In genomic region chr11:54067318-54067995, GRCm38 (mm10) we compare ENCODE assay signal across 8 mouse cellular contexts. TPM values are rescaled to one million over a fixed set of nuclear protein-coding genes. Genes with fewer than 3 reads are reported as not detected.
A peak's percentile ranks its signal among the peaks of the same experiment; 100 is the strongest.
DNase-seq lines count a peak whose midpoint lies in the region; ATAC-seq and TF ChIP-seq lines count a peak whose summit lies in the region.

No protein-coding gene starts in this region.

- no peaks in the 10 kb centered on the region for H3K27me3 ChIP-seq in C2C12 (ENCODE audit: control insufficient read depth, insufficient read depth, insufficient read length)
- H3K27me3 ChIP-seq in heart, postnatal 0 days (ENCODE audit: control insufficient read depth, insufficient read depth, low read length): peaks cover 21% of the 10 kb centered on the region
- H3K27me3 ChIP-seq in liver, embryonic 13.5 days: peaks cover 72% of the 10 kb centered on the region
- H3K27me3 ChIP-seq in small intestine, adult 2 months (ENCODE audit: control insufficient read depth, insufficient read depth, low read length): peaks cover 8% of the 10 kb centered on the region; the same call in 1 of the 2 replicates

- no peak for TF ChIP-seq EP300 in heart, postnatal 0 days (IDR thresholded peaks at IDR 0.05; ENCODE audit: low read depth)

- 0 out of 2 replicates have a peak overlapping the region, but pooled peaks have one; percentile 31 for H3K27ac ChIP-seq in cortical plate, adult 2 months (ENCODE audit: insufficient read depth, low read length)
- H3K27ac ChIP-seq in heart, postnatal 0 days (ENCODE audit: low read depth): 0 out of 2 replicates have a peak overlapping the region, but pooled peaks have one; percentile 27
- no peak overlapping the region for H3K27ac ChIP-seq in liver, embryonic 13.5 days
- H3K27ac ChIP-seq in small intestine, adult 2 months (ENCODE audit: insufficient read depth, low read depth, low read length): no peak overlapping the region

- no peaks in the 10 kb centered on the region for H3K4me1 ChIP-seq in cortical plate, adult 2 months (ENCODE audit: control insufficient read depth, insufficient read depth, low read length)
- H3K4me1 ChIP-seq in heart, postnatal 0 days (ENCODE audit: control insufficient read depth, insufficient read depth): peaks cover 39% of the 10 kb centered on the region
- peaks cover 11% of the 10 kb centered on the region for H3K4me1 ChIP-seq in liver, embryonic 13.5 days (replicated peaks)
- H3K4me1 ChIP-seq in small intestine, adult 2 months (ENCODE audit: control insufficient read depth, insufficient read depth, insufficient read length, low read length): peaks cover 9% of the 10 kb centered on the region

- no peak overlapping the region for H3K9ac ChIP-seq in heart, postnatal 0 days (replicated peaks; ENCODE audit: low read depth, low read length)
- H3K9ac ChIP-seq in liver, embryonic 13.5 days: no peak overlapping the region

- H3K36me3 ChIP-seq in C2C12 (ENCODE audit: control insufficient read depth, insufficient read depth): no peaks in the 10 kb centered on the region
- no peaks in the 10 kb centered on the region for H3K36me3 ChIP-seq in heart, postnatal 0 days (replicated peaks; ENCODE audit: control insufficient read depth, insufficient read depth, low read length)
- H3K36me3 ChIP-seq in liver, embryonic 13.5 days: no peaks in the 10 kb centered on the region
- H3K36me3 ChIP-seq in small intestine, adult 2 months (ENCODE audit: control insufficient read depth, insufficient read depth, low read length): no peaks in the 10 kb centered on the region

- peak overlapping the region; percentile 90 for H3K4me2 ChIP-seq in heart, postnatal 0 days (ENCODE audit: low read depth, low read length)
- H3K4me2 ChIP-seq in liver, embryonic 13.5 days: peak overlapping the region; percentile 68; the same call in 1 of the 2 replicates

- no peak for TF ChIP-seq CTCF in C2C12 (IDR thresholded peaks at IDR 0.05; ENCODE audit: control insufficient read depth, insufficient read depth, insufficient read length)
- no peak for TF ChIP-seq CTCF in cortical plate, adult 2 months (IDR thresholded peaks at IDR 0.05; ENCODE audit: extremely low read depth, insufficient read depth, low read length)
- TF ChIP-seq CTCF in heart, postnatal 0 days (IDR thresholded peaks at IDR 0.05; ENCODE audit: low read depth): no peak
- TF ChIP-seq CTCF in small intestine, adult 2 months (IDR thresholded peaks at IDR 0.05; ENCODE audit: extremely low read depth, insufficient read length, insufficient replicate concordance, low read depth, low read length): no peak

- ATAC-seq in heart, postnatal 0 days (ENCODE audit: insufficient read depth, low read depth): peak; percentile 33; the same call in 1 of the 2 replicates
- ATAC-seq in liver, embryonic 13.5 days (ENCODE audit: low read depth): no peak

- intact Hi-C loops in left cerebral cortex, postnatal 25 days (cut with DNase I): no loop called here

- H3ac ChIP-seq in C2C12 (ENCODE audit: control insufficient read depth, insufficient read length, low read depth): peak overlapping the region; percentile 90

- H3K79me2 ChIP-seq in C2C12 (ENCODE audit: control insufficient read depth, insufficient read depth): peaks cover 38% of the 10 kb centered on the region

- peak overlapping the region; percentile 48 for H3K4me3 ChIP-seq in C2C12 (ENCODE audit: insufficient read depth, poor library complexity, severe bottlenecking)
- peak overlapping the region; percentile 35; the same call in 1 of the 2 replicates for H3K4me3 ChIP-seq in cortical plate, adult 2 months (ENCODE audit: insufficient read depth, low read length)
- H3K4me3 ChIP-seq in heart, postnatal 0 days (ENCODE audit: low read depth, low read length): peak overlapping the region; percentile 58
- no peak overlapping the region for H3K4me3 ChIP-seq in liver, embryonic 13.5 days (replicated peaks)
- peak overlapping the region; percentile 63 for H3K4me3 ChIP-seq in small intestine, adult 2 months (ENCODE audit: low read depth, low read length)

- 47% methylated on average over 12 of the region's 12 CpGs for WGBS in heart, postnatal 0 days
- WGBS in liver, embryonic 13.5 days (ENCODE audit: insufficient replicate concordance): 42% methylated on average over 12 of the region's 12 CpGs
- WGBS in small intestine, adult 2 months: 76% methylated on average over 12 of the region's 12 CpGs

- peak; percentile 53 for DNase-seq in heart, postnatal 0 days (ENCODE audit: low spot score)
- no peak for DNase-seq in liver, embryonic 13.5 days
- DNase-seq in frontal cortex, postnatal 14 days (ENCODE audit: low spot score in 2 of 2): no peak
- no peak for DNase-seq in cerebellum, postnatal 36 days
- no peak for DNase-seq in left cerebral cortex, postnatal 25 days (ENCODE audit: low spot score in 2 of 2)

- peaks cover 3% of the 10 kb centered on the region for H3K79me3 ChIP-seq in C2C12 (ENCODE audit: low read depth)

- no peaks in the 10 kb centered on the region for H3K9me3 ChIP-seq in heart, postnatal 0 days (replicated peaks; ENCODE audit: control insufficient read depth, low read length)
- H3K9me3 ChIP-seq in liver, embryonic 13.5 days (replicated peaks): no peaks in the 10 kb centered on the region

- TF ChIP-seq POLR2A in cortical plate, adult 2 months (IDR thresholded peaks at IDR 0.05; ENCODE audit: extremely low read depth, insufficient read depth, low read length): no peak
- no peak for TF ChIP-seq POLR2A in small intestine, adult 2 months (IDR thresholded peaks at IDR 0.05; ENCODE audit: low read depth, low read length)

TF ChIP-seq in C2C12, 6 proteins besides CTCF, POLR2A, EP300 and RAD21:
- no peak for TF ChIP-seq USF1 (IDR thresholded peaks at IDR 0.05; ENCODE audit: low read depth)
- no peak for TF ChIP-seq FOSL1 (IDR thresholded peaks at IDR 0.05; ENCODE audit: insufficient read depth, low read length, poor library complexity, severe bottlenecking)
- no peak for TF ChIP-seq CEBPB (IDR thresholded peaks at IDR 0.05; ENCODE audit: low read depth)
- peak; percentile 98 for TF ChIP-seq MYOD1 (IDR thresholded peaks at IDR 0.05; ENCODE audit: control insufficient read depth, insufficient read length, low read depth)
- no peak for TF ChIP-seq MYOG (IDR thresholded peaks at IDR 0.05; ENCODE audit: control insufficient read depth, extremely low read depth, insufficient read length)
- TF ChIP-seq MAX (IDR thresholded peaks at IDR 0.05): peak; percentile 87

RNA-seq across cellular contexts. Expression of gene Pdlim4, which starts 1.4 kb away (rescaled TPM):
- 120 TPM for polyA plus RNA-seq in C2C12 (2012; fragmentation: generic; extraction: Trizol)
- polyA plus RNA-seq in cortical plate, adult 2 months (2012; rRNA removed): 21.2 and 22.1 TPM in 2 replicates
- 14.2 and 29.3 TPM in 2 replicates for total RNA-seq in heart, postnatal 0 days (2014; rRNA removed; ENCODE audit: low replicate concordance)
- 23.6 and 26.6 TPM in 2 replicates for polyA plus RNA-seq in heart, postnatal 0 days (2015; fragmentation: Nextera tagmentation; extraction: Ambion mirVana)
- polyA plus RNA-seq in liver, embryonic 13.5 days (2015; fragmentation: Nextera tagmentation; extraction: Ambion mirVana): 3.1 TPM in 2 replicates
- 15.6 and 16.6 TPM in 2 replicates for polyA plus RNA-seq in small intestine, adult 2 months (2012; rRNA removed)
- 10 to 100 TPM; 11.8 to 13.2 TPM for total RNA-seq in left cerebral cortex, postnatal 25 days (2021)

RNA-seq across cellular contexts. Expression of gene P4ha2, which starts 32.4 kb away (rescaled TPM):
- polyA plus RNA-seq in C2C12 (2012; fragmentation: generic; extraction: Trizol): 26.4 TPM
- polyA plus RNA-seq in cortical plate, adult 2 months (2012; rRNA removed): 16.2 and 17.2 TPM in 2 replicates
- 49.0 and 67.2 TPM in 2 replicates for total RNA-seq in heart, postnatal 0 days (2014; rRNA removed; ENCODE audit: low replicate concordance)
- 18.9 and 19.8 TPM in 2 replicates for polyA plus RNA-seq in heart, postnatal 0 days (2015; fragmentation: Nextera tagmentation; extraction: Ambion mirVana)
- 4.1 and 4.4 TPM in 2 replicates for polyA plus RNA-seq in liver, embryonic 13.5 days (2015; fragmentation: Nextera tagmentation; extraction: Ambion mirVana)
- 1.5 and 1.8 TPM in 2 replicates for polyA plus RNA-seq in small intestine, adult 2 months (2012; rRNA removed)
- total RNA-seq in left cerebral cortex, postnatal 25 days (2021): 10 to 100 TPM; 17.5 to 22.2 TPM

RNA-seq across cellular contexts. Expression of gene Slc22a4, which starts 39.6 kb away (rescaled TPM):
- 4.0 TPM for polyA plus RNA-seq in C2C12 (2012; fragmentation: generic; extraction: Trizol)
- 6.8 and 7.6 TPM in 2 replicates for polyA plus RNA-seq in cortical plate, adult 2 months (2012; rRNA removed)
- 2.1 TPM in 2 replicates for total RNA-seq in heart, postnatal 0 days (2014; rRNA removed; ENCODE audit: low replicate concordance)
- 0.70 and 0.96 TPM in 2 replicates for polyA plus RNA-seq in heart, postnatal 0 days (2015; fragmentation: Nextera tagmentation; extraction: Ambion mirVana)
- polyA plus RNA-seq in liver, embryonic 13.5 days (2015; fragmentation: Nextera tagmentation; extraction: Ambion mirVana): 33.7 and 33.9 TPM in 2 replicates
- polyA plus RNA-seq in small intestine, adult 2 months (2012; rRNA removed): 6.3 and 18.9 TPM in 2 replicates
- total RNA-seq in left cerebral cortex, postnatal 25 days (2021): 1 to 10 TPM; 5.2 to 5.7 TPM

Comparison
In these comparisons a context has a peak if more than half of its experiments do, and no peak if none do; other contexts are left out.
1. H3K27ac ChIP-seq: peak in cortical plate, adult 2 months (single experiment) and heart, postnatal 0 days (single experiment); none in liver, embryonic 13.5 days (single experiment) and small intestine, adult 2 months (single experiment).